Mouse (Mus musculus): Measurements from ENCODE around the gene Nup85. TPM values are rescaled to one million over a fixed set of nuclear protein-coding genes. Genes with fewer than 3 reads are reported as not detected.
A peak's percentile ranks its signal among the peaks of the same experiment; 100 is the strongest.

Gene Nup85
- polyA plus RNA-seq, 1 experiment from 2014 or later: 11.4 TPM

DNA sequence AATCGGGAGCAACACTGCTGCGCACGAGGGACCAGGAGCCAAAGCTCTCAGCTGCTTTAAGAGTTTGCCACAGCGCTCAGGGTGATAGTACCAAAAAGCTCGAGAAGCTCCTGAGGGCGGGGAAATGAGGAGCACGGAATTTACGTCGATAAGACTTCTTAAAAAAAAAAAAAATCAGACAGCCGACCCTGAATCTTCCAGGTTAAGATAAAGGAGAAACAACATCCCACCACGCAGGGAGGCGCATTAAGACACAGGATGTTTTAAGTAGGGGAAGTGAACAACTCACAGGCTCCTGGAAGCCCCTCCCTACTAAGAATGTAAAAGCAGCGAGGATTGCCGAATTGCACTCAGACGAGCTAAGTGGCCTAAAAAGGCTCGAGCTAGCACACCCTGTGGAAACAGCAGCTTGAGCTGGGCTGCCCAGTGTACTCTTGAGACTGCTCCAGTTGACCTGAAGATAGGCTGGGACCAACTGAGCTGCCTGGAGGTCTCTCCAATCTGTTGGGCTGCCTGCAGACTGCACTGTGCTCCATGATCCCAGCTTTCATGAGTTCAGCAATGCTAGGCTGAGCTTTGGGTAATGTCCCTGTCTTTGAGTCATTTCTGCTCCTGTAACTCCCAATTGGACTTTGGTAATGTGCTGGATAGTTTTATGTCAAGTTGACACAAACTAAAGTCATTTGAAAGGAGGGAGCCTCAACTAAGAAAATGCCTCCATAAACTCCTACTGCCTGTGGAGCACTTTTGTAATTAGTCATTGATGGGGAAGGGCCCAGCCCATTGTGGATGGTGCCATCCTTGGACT, 49.1 kb downstream of the Nup85 start:
- no peaks in the 10 kb centered on the region; the same call in 1 of the 2 replicates for H3K79me2 ChIP-seq (ENCODE audit: inconsistent target)
- H3K4me3 ChIP-seq (ENCODE audit: inconsistent target): peak overlapping the region; percentile 59
- 2% methylated on average over 16 of the region's 16 CpGs for WGBS (ENCODE audit: missing documents)
- peaks cover 52% of the 10 kb centered on the region for H3K36me3 ChIP-seq (ENCODE audit: inconsistent target)
- peak overlapping the region; percentile 80 for H3K27ac ChIP-seq

DNA sequence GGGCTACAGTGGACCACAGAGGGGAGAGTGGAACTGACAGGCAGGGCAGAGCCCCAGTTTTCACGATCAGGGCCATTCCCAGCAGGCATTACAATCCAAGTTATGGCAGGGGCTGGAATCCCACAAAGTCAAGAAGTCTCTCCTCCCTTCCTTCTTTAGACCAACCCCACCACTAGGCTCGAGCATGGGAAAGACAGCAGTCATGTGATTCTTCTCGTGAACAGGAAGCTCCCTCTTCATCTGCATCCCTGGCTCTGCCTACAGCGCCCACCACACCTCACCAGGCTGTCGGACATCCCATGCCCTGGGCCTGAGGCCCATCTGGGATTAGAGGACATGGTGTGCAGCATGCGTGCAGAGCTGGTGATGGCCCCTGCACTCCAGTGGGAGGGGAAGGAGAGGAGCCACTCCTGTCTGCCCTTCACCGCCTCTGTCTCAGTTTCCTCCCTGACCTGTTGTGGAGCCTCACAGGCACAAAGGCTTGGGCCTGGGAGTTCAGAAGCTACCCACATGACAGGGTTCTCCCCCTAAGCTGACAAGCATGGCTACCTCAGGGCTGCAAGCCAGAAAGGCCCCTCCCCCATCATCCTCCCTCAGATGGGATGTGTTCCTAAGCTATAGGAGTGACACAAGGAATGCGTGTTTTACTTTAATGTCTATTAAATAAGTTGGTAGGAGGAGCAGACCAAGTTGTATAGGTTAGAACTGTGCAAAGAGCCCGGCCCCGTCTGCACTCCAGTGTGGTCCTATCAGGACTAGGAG, 50.3 kb downstream of the Nup85 start:
- WGBS (ENCODE audit: missing documents): 86% methylated on average over 10 of the region's 10 CpGs
- no peaks in the 10 kb centered on the region; the same call in 1 of the 2 replicates for H3K79me2 ChIP-seq (ENCODE audit: inconsistent target)
- no peak overlapping the region for H3K27ac ChIP-seq
- no peak overlapping the region for H3K4me3 ChIP-seq (ENCODE audit: inconsistent target)
- peaks cover 51% of the 10 kb centered on the region for H3K36me3 ChIP-seq (ENCODE audit: inconsistent target)

DNA sequence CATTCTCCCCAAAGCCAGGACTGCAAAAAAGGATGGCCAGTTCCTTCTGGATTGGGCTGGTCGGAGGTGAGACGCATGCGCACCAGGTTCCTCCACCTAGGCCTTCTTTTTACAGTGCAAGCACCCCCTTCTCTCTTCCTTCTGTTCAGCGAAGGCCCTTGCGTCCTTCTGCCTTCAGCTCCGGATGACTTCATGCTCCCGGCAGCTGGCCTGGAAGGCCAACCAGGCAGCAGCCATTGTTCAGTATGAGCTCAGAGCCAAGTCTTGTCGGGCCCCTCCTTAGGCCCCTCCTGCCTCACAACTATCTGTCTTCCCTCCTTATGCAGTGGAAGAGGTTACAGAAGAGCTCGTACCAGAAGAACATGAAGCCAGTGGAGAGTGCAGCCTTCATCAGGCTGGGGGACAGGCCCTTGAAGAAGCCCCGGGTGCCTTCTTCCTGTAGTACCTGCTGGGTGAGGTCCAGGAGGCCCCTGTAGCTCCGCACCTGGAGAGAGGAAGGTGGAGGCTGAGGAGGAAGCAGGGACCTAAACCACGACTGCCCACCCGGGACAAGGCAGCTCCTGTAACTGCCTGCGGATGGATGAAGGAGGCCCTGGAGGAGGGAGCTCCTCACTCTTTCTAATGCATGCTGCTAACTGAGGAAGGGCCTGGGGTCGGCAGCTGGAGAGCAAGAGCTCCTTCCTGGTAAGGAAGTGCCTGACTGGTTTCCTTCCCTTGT, 51.0 kb downstream of the Nup85 start:
- Histone ChIP-seq H3K36me3 (ENCODE audit: inconsistent target) (peaks cover 54% of the 10 kb centered on the region), H3K79me2 (ENCODE audit: inconsistent target) (no peaks in the 10 kb centered on the region; the same call in 1 of the 2 replicates), H3K4me3 (ENCODE audit: inconsistent target) (no peak overlapping the region), H3K27ac (no peak overlapping the region)
- WGBS (ENCODE audit: missing documents): 94% methylated on average over 14 of the region's 15 CpGs

DNA sequence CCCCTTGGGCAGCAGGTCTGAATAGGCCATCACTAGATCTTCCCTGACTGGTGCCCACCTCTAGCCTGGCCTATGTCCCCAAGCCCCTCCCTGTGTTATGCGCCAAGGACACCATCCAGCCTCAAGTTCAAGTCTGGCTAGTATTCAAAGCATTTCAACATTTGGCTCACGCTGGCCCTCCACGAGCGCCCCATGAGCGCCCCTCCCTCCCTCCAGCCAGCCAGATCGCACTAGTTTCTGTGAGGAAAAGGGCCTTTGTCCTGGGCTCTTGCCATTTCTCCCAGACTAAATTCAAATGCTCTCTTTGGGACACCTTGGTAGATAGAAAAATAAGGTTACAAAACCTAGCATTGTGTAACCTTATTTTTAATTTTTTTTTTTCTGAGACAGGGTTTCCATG, 51.6 kb downstream of the Nup85 start:
- Histone ChIP-seq H3K4me3 (ENCODE audit: inconsistent target) (no peak overlapping the region), H3K79me2 (ENCODE audit: inconsistent target) (no peaks in the 10 kb centered on the region; the same call in 1 of the 2 replicates), H3K27ac (no peak overlapping the region), H3K36me3 (ENCODE audit: inconsistent target) (peaks cover 59% of the 10 kb centered on the region)
- WGBS (ENCODE audit: missing documents): 98% methylated on average over 6 of the region's 6 CpGs

DNA sequence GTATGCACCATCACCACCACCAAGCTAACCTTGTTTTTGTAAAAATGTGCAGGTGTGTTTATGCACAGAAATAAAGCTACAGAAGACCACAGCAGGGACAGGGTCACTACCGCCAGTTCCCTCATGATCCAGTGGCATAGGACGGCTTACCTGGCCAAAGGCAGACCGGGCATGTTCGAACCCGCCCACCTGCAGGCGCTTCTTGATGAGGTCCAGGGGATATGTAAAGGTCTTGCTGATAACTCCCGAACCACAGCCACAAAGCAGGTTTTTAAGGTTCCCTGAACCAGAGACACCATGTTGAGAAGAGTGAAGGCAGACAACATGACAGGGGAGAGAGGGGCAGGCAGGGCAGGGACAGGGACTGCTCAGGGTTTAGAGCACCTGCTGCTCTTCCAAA, 52.1 kb downstream of the Nup85 start:
- Histone ChIP-seq H3K79me2 (ENCODE audit: inconsistent target) (no peaks in the 10 kb centered on the region; the same call in 1 of the 2 replicates), H3K36me3 (ENCODE audit: inconsistent target) (peaks cover 64% of the 10 kb centered on the region), H3K4me3 (ENCODE audit: inconsistent target) (no peak overlapping the region), H3K27ac (no peak overlapping the region)
- WGBS (ENCODE audit: missing documents): 94% methylated on average over 4 of the region's 7 CpGs

DNA sequence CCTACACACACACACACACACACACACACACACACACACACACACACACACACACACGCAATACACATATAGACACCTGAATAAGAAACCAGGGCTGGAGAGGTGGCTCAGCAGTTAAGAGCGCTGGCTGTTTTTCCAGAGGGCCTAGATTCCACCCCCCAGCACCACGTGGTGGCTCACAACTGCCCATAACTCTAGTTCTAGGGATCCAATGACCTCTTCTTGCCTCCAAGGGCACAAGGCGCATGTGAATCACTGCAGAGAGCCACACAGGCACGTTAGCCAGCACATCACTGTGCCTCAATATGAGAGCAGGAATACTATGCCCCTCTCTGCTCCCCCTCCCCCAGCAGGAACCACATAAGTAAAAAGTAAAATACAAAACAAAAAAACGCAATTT, 52.7 kb downstream of the Nup85 start:
- WGBS (ENCODE audit: missing documents): 98% methylated on average over 5 of the region's 6 CpGs
- Histone ChIP-seq H3K79me2 (ENCODE audit: inconsistent target) (no peaks in the 10 kb centered on the region; the same call in 1 of the 2 replicates), H3K36me3 (ENCODE audit: inconsistent target) (peaks cover 68% of the 10 kb centered on the region), H3K27ac (no peak overlapping the region), H3K4me3 (ENCODE audit: inconsistent target) (no peak overlapping the region)

DNA sequence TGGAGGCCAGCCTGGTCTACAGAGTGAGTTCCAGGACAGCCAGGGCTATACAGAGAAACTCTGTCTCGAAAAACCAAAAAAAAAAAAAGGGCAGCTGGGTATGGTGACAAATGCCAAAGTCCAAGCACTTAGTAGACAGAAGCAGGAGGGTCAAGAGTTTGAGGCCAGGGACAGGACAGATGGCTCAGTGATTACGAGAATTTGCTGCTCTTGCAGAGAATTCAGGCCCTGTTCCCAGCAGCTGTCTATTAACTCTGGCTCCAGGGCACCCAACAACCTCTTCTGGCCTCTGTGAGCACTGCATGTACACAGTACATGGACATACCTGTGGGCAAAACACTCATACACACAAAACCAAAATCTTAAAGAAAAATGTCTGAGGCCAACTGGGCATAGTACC, 53.8 kb downstream of the Nup85 start:
- Histone ChIP-seq H3K27ac (no peak overlapping the region), H3K36me3 (ENCODE audit: inconsistent target) (peaks cover 78% of the 10 kb centered on the region), H3K4me3 (ENCODE audit: inconsistent target) (no peak overlapping the region), H3K79me2 (ENCODE audit: inconsistent target) (no peaks in the 10 kb centered on the region)
- WGBS (ENCODE audit: missing documents): 100% methylated on average over 1 of the region's 2 CpGs

DNA sequence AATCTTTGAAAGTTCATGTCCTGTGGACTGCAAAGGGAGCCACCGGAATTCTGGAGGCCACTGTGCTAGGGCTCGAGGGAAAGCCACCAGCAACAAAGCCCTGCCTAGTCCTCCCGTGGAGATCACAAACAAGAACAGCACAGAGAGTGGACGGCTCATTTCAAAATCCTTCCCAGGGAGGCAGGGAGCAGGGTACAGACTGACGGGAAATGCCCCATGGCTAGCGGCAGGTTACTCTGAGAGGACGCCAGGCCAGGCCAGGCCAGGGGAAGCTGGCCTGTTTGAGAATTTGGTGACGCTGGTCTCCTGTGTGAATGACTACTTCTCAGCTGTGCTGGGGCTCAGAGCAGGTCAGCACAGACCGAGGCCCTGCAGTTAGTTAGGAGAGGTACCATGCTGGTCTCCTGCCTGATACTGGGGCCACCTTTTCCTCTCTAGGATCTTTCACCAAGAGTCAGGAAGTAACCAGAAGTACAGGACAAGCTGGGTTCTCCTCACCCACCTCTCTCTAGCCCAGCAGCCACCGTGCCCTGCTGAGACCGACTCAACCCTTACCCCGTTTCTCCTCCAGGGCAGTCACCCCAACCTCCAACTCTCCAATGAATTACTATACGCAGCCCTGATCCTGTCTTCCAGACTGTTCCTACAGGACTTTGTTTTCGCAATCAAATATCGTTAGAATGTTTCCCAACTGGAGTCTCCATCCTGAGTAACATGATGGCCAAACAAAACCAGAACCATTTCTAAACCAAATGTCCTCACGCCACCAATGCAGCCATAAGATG, 54.7 kb downstream of the Nup85 start:
- Histone ChIP-seq H3K79me2 (ENCODE audit: inconsistent target) (peaks cover 4% of the 10 kb centered on the region; the same call in 1 of the 2 replicates), H3K27ac (no peak overlapping the region), H3K36me3 (ENCODE audit: inconsistent target) (peaks cover 88% of the 10 kb centered on the region), H3K4me3 (ENCODE audit: inconsistent target) (no peak overlapping the region)
- 94% methylated on average over 15 of the region's 16 CpGs for WGBS (ENCODE audit: missing documents)

DNA sequence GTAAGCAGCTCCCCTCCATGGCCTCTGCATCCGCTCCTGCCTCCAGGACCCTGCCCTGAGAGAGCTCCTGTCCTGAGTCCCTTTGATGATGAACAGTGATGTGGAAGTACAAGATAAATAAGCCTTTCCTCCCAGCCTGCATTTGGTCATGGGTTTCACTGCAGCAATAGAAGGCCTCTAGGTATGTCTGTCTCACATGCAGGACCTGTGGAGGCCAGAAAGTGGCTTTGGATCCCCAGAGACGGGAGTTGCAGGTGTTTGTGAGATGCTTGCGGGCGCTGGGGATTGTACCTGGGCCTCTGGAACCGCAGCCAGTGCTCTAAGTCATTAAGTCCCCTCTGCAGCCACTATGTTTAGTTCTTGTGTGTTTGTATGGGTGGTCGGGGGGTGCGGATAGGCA, 55.7 kb downstream of the Nup85 start:
- no peak overlapping the region for H3K27ac ChIP-seq
- H3K79me2 ChIP-seq (ENCODE audit: inconsistent target): peaks cover 14% of the 10 kb centered on the region
- WGBS (ENCODE audit: missing documents): 98% methylated on average over 7 of the region's 7 CpGs
- peaks cover 85% of the 10 kb centered on the region for H3K36me3 ChIP-seq (ENCODE audit: inconsistent target)
- no peak overlapping the region for H3K4me3 ChIP-seq (ENCODE audit: inconsistent target)

DNA sequence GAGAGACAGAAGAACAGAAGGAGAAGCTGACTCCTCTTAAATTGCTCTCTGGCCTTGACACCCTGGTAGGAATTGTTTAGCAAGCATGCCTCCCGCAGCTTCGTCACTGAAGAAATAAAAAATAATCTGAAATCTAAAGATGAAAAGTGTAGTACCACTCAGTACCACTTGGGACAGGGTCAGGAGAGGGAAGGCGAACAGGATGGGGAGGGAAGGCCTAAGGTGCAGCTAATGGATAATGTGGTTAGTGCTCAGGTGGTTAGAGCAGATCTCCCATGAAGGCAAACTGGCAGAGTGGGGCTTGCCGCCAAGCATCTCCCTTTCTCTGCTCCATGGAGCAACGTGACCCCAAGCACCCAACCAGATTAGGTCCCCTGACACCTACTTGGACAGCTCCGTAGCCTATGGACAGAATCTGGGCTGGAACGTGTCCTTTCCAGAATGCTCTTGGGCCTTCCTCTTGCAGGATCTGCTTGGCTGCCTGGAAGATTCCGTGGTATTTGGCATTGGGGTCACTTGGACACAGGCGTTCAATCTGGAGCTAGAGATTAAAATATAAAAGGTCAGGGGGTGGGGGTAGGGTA, 59.3 kb downstream of the Nup85 start:
- 88% methylated on average over 9 of the region's 9 CpGs for WGBS (ENCODE audit: missing documents)

DNA sequence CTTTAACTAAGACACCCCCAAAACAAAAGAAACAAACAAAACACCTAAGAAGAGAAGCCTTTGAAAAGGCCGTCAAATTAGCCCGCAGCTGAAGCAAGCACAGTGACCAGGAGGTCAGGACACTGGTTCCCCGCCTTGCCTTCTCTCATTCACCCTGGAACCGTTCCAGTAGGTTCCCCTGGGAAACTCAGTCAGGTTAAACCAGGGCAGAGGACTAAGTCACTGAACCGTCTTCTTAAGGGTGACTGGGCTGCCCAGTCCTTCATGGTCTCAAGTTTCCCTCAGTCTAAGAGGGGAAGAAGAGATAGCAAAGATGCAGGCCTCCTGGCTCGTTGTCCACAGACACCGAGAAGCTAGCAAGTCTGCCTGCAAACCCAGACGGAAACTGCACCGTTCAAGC, 61.6 kb downstream of the Nup85 start:
- 96% methylated on average over 9 of the region's 9 CpGs for WGBS (ENCODE audit: missing documents)
- Histone ChIP-seq H3K79me2 (ENCODE audit: inconsistent target) (peaks cover 44% of the 10 kb centered on the region), H3K4me3 (ENCODE audit: inconsistent target) (no peak overlapping the region), H3K36me3 (ENCODE audit: inconsistent target) (peaks cover 31% of the 10 kb centered on the region), H3K27ac (no peak overlapping the region)

More for the DNA sequence above, 59.3 kb downstream of the Nup85 start:
- H3K27ac ChIP-seq: no peak overlapping the region
- H3K4me3 ChIP-seq (ENCODE audit: inconsistent target): no peak overlapping the region
- peaks cover 51% of the 10 kb centered on the region for H3K36me3 ChIP-seq (ENCODE audit: inconsistent target)
- peaks cover 44% of the 10 kb centered on the region for H3K79me2 ChIP-seq (ENCODE audit: inconsistent target)

DNA sequence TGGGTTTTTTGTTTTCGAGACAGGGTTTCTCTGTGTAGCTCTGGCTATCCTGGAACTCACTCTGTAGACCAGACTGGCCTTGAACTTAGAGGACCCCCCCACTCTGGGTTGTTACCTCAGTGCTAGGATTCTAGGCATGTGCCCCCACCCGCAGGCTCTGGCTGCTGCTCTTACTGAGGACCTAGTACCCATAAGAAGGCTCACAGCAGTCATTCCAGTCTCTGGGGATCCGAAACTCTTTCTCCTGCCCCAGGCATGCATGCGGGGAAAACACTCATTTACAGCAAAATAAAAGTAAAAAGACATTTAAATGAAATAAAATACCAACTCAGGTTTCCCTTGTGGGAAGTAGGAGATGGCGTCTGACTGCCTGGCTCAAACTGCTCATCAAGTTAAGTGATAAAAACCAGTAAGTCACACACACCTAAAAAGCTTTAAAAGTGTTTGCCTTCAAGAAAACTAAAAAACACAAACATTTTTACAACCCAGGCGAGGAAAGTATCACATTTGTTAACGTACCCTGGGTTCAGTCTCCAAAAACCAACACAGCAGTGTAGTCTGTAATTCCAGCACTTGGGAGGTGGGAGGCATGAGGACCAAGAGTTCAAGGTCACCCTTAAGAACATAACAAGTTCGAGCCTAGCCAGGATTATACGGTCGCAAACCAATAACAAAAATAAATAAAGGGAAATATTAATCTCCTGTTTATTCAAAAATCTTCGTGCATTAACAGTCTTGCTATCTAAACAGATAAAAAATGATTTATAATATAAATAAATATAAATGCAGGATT, 62.8 kb downstream of the Nup85 start:
- H3K79me2 ChIP-seq (ENCODE audit: inconsistent target): peaks cover 44% of the 10 kb centered on the region
- 71% methylated on average over 11 of the region's 11 CpGs for WGBS (ENCODE audit: missing documents)
- peak overlapping the region; percentile 54; the same call in 1 of the 2 replicates for H3K27ac ChIP-seq
- peak overlapping the region; percentile 97 for H3K4me3 ChIP-seq (ENCODE audit: inconsistent target)
- peaks cover 21% of the 10 kb centered on the region for H3K36me3 ChIP-seq (ENCODE audit: inconsistent target)

Data from macrophage (primary cell).